Mouse (Mus musculus) spleen, adult 2 months (tissue): ENCODE measurements around the gene Ltbr.

Source experiments
- CTCF ChIP-seq: fragments of 200-500 bp; IDR thresholded peaks from 2 replicates; pipeline ENCODE4 v1.5.1; 2011; ENCODE audit warnings: mild to moderate bottlenecking, inconsistent platforms; ENCODE audit not compliant: insufficient read depth, insufficient read length, insufficient replicate concordance; ENCODE audit errors: extremely low read depth
- POLR2A ChIP-seq: fragments of 200-500 bp; IDR thresholded peaks from 2 replicates; pipeline ENCODE4 v1.6.1; 2011; ENCODE audit warnings: low read depth, low read length, inconsistent platforms

GRCm38 (mm10) chr6:125284751-125285150 lies 28.9 kb downstream of the Ltbr start:
- TF ChIP-seq CTCF (no peak), POLR2A (no peak)
